Mouse (Mus musculus): ENCODE measurements at regions not wholly inside any gene's neighbourhood (a gene's known extent, or its start where the extent isn't known, plus 50 kb on each side); places are given as distances from the start of the nearest gene placed in this dataset.

GRCm38 (mm10) chrX:142456022-142456421 lies 65.7 kb upstream of the Acsl4 start:
- 48% methylated on average over 1 of the region's 1 CpGs for WGBS

GRCm38 (mm10) chrX:142464174-142464573 lies 73.8 kb upstream of the Acsl4 start:
- H3K9ac ChIP-seq (replicated peaks; ENCODE audit: low read length), result no peak overlapping the region
- H3K4me1 ChIP-seq (ENCODE audit: insufficient read depth, low read length), result no peaks in the 10 kb centered on the region
- no peak overlapping the region for H3K27ac ChIP-seq (ENCODE audit: low read length)
- H3K4me3 ChIP-seq (ENCODE audit: low read length), result no peak overlapping the region
- peaks cover 18% of the 10 kb centered on the region; the same call in 1 of the 2 replicates for H3K27me3 ChIP-seq (ENCODE audit: insufficient read depth, low read length)
- no peaks in the 10 kb centered on the region for H3K36me3 ChIP-seq (ENCODE audit: insufficient read depth, low read length)
- no peak for ATAC-seq (ENCODE audit: low FRiP score, low TSS enrichment)
- no peaks in the 10 kb centered on the region for H3K9me3 ChIP-seq (ENCODE audit: low read length)
- no peak overlapping the region for H3K4me2 ChIP-seq (replicated peaks; ENCODE audit: low read depth, low read length)
- WGBS, result 61% methylated on average over 2 of the region's 2 CpGs

More at GRCm38 (mm10) chrX:142456022-142456421, 65.7 kb upstream of the Acsl4 start:
- ATAC-seq (ENCODE audit: low FRiP score, low TSS enrichment), result no peak
- Histone ChIP-seq H3K4me1 (ENCODE audit: insufficient read depth, low read length) (no peaks in the 10 kb centered on the region), H3K9ac (replicated peaks; ENCODE audit: low read length) (no peak overlapping the region), H3K27ac (ENCODE audit: low read length) (no peak overlapping the region), H3K4me2 (replicated peaks; ENCODE audit: low read depth, low read length) (no peak overlapping the region), H3K4me3 (ENCODE audit: low read length) (no peak overlapping the region), H3K9me3 (ENCODE audit: low read length) (no peaks in the 10 kb centered on the region), H3K36me3 (ENCODE audit: insufficient read depth, low read length) (no peaks in the 10 kb centered on the region), H3K27me3 (ENCODE audit: insufficient read depth, low read length) (peaks cover 17% of the 10 kb centered on the region; the same call in 1 of the 2 replicates)

- WGBS, result 63% methylated on average over 6 of the region's 6 CpGs
- no peak overlapping the region for H3K27ac ChIP-seq (ENCODE audit: low read length)
- no peak overlapping the region for H3K4me2 ChIP-seq (replicated peaks; ENCODE audit: low read depth, low read length)
- no peak overlapping the region for H3K4me3 ChIP-seq (ENCODE audit: low read length)
- H3K9ac ChIP-seq (replicated peaks; ENCODE audit: low read length), result no peak overlapping the region
- ATAC-seq (ENCODE audit: low FRiP score, low TSS enrichment), result no peak
- H3K36me3 ChIP-seq (ENCODE audit: insufficient read depth, low read length), result no peaks in the 10 kb centered on the region
- 0 out of 2 replicates have a peak, but pooled peaks cover 3% of the 10 kb centered on the region for H3K4me1 ChIP-seq (ENCODE audit: insufficient read depth, low read length)
- peaks cover 15% of the 10 kb centered on the region; the same call in 1 of the 2 replicates for H3K27me3 ChIP-seq (ENCODE audit: insufficient read depth, low read length)
- no peaks in the 10 kb centered on the region for H3K9me3 ChIP-seq (ENCODE audit: low read length)
These were observed 74.4 kb upstream of the Acsl4 start for GRCm38 (mm10) chrX:142464756-142465155.

- H3K27ac ChIP-seq (ENCODE audit: low read length), result peak overlapping the region; percentile 26; the same call in 1 of the 2 replicates
- H3K4me1 ChIP-seq (ENCODE audit: insufficient read depth, low read length), result 0 out of 2 replicates have a peak, but pooled peaks cover 5% of the 10 kb centered on the region
- peaks cover 13% of the 10 kb centered on the region; the same call in 1 of the 2 replicates for H3K27me3 ChIP-seq (ENCODE audit: insufficient read depth, low read length)
- no peaks in the 10 kb centered on the region for H3K9me3 ChIP-seq (ENCODE audit: low read length)
- WGBS, result 51% methylated on average over 5 of the region's 5 CpGs
- H3K4me3 ChIP-seq (ENCODE audit: low read length), result no peak overlapping the region
- peak; percentile 42 for ATAC-seq (ENCODE audit: low FRiP score, low TSS enrichment)
- H3K9ac ChIP-seq (replicated peaks; ENCODE audit: low read length), result no peak overlapping the region
- H3K36me3 ChIP-seq (ENCODE audit: insufficient read depth, low read length), result no peaks in the 10 kb centered on the region
- H3K4me2 ChIP-seq (replicated peaks; ENCODE audit: low read depth, low read length), result no peak overlapping the region
These were observed 77.5 kb upstream of the Acsl4 start for GRCm38 (mm10) chrX:142467850-142468256.

- Histone ChIP-seq H3K4me3 (ENCODE audit: low read length) (no peak overlapping the region), H3K9me3 (ENCODE audit: low read length) (no peaks in the 10 kb centered on the region), H3K4me1 (ENCODE audit: insufficient read depth, low read length) (0 out of 2 replicates have a peak, but pooled peaks cover 5% of the 10 kb centered on the region), H3K9ac (replicated peaks; ENCODE audit: low read length) (no peak overlapping the region), H3K36me3 (ENCODE audit: insufficient read depth, low read length) (no peaks in the 10 kb centered on the region), H3K27me3 (ENCODE audit: insufficient read depth, low read length) (peaks cover 10% of the 10 kb centered on the region; the same call in 1 of the 2 replicates), H3K27ac (ENCODE audit: low read length) (peak overlapping the region; percentile 26; the same call in 1 of the 2 replicates), H3K4me2 (replicated peaks; ENCODE audit: low read depth, low read length) (no peak overlapping the region)
- ATAC-seq (ENCODE audit: low FRiP score, low TSS enrichment), result no peak
- 52% methylated on average over 4 of the region's 4 CpGs for WGBS
These were observed 78.1 kb upstream of the Acsl4 start for GRCm38 (mm10) chrX:142468388-142468787.

GRCm38 (mm10) chrX:142469048-142469634 lies 78.8 kb upstream of the Acsl4 start:
- 23% methylated on average over 7 of the region's 7 CpGs for whole genome bisulfite sequencing
- no peaks in the 10 kb centered on the region for H3K36me3 ChIP-seq (ENCODE audit: insufficient read depth, low read length)
- no peak overlapping the region for H3K4me3 ChIP-seq (ENCODE audit: low read length)
- H3K27me3 ChIP-seq (ENCODE audit: insufficient read depth, low read length), result peaks cover 10% of the 10 kb centered on the region; the same call in 1 of the 2 replicates
- H3K9ac ChIP-seq (replicated peaks; ENCODE audit: low read length), result no peak overlapping the region
- no peaks in the 10 kb centered on the region for H3K9me3 ChIP-seq (ENCODE audit: low read length)
- 0 out of 2 replicates have a peak, but pooled peaks cover 5% of the 10 kb centered on the region for H3K4me1 ChIP-seq (ENCODE audit: insufficient read depth, low read length)
- peak; percentile 67; the same call in 1 of the 2 replicates for ATAC-seq (ENCODE audit: low FRiP score, low TSS enrichment)
- 0 out of 2 replicates have a peak overlapping the region, but pooled peaks have one; percentile 0 for H3K4me2 ChIP-seq (replicated peaks; ENCODE audit: low read depth, low read length)
- H3K27ac ChIP-seq (ENCODE audit: low read length), result peak overlapping the region; percentile 77; the same call in 1 of the 2 replicates

- H3K9me3 ChIP-seq (ENCODE audit: low read length), result no peaks in the 10 kb centered on the region
- peak overlapping the region; percentile 77; the same call in 1 of the 2 replicates for H3K27ac ChIP-seq (ENCODE audit: low read length)
- 0 out of 2 replicates have a peak, but pooled peaks cover 5% of the 10 kb centered on the region for H3K4me1 ChIP-seq (ENCODE audit: insufficient read depth, low read length)
- peaks cover 10% of the 10 kb centered on the region; the same call in 1 of the 2 replicates for H3K27me3 ChIP-seq (ENCODE audit: insufficient read depth, low read length)
- no peak overlapping the region for H3K4me3 ChIP-seq (ENCODE audit: low read length)
- H3K4me2 ChIP-seq (replicated peaks; ENCODE audit: low read depth, low read length), result no peak overlapping the region
- no peaks in the 10 kb centered on the region for H3K36me3 ChIP-seq (ENCODE audit: insufficient read depth, low read length)
- ATAC-seq (ENCODE audit: low FRiP score, low TSS enrichment), result no peak
- WGBS, result 78% methylated on average over 1 of the region's 1 CpGs
- no peak overlapping the region for H3K9ac ChIP-seq (replicated peaks; ENCODE audit: low read length)
These were observed 79.7 kb upstream of the Acsl4 start for GRCm38 (mm10) chrX:142470083-142470482.

GRCm38 (mm10) chrX:142481203-142481815 lies 91.0 kb upstream of the Acsl4 start:
- Histone ChIP-seq H3K27me3 (ENCODE audit: insufficient read depth, low read length) (peaks cover 4% of the 10 kb centered on the region; the same call in 1 of the 2 replicates), H3K9ac (replicated peaks; ENCODE audit: low read length) (no peak overlapping the region), H3K27ac (ENCODE audit: low read length) (no peak overlapping the region), H3K4me1 (ENCODE audit: insufficient read depth, low read length) (no peaks in the 10 kb centered on the region), H3K9me3 (ENCODE audit: low read length) (no peaks in the 10 kb centered on the region), H3K36me3 (ENCODE audit: insufficient read depth, low read length) (no peaks in the 10 kb centered on the region), H3K4me3 (ENCODE audit: low read length) (no peak overlapping the region), H3K4me2 (replicated peaks; ENCODE audit: low read depth, low read length) (no peak overlapping the region)
- 84% methylated on average over 5 of the region's 5 CpGs for WGBS
- ATAC-seq (ENCODE audit: low FRiP score, low TSS enrichment), result no peak

- WGBS, result 63% methylated on average over 4 of the region's 4 CpGs
- no peak overlapping the region for H3K4me3 ChIP-seq (ENCODE audit: low read length)
- ATAC-seq (ENCODE audit: low FRiP score, low TSS enrichment), result no peak
- H3K9me3 ChIP-seq (ENCODE audit: low read length), result no peaks in the 10 kb centered on the region
- H3K9ac ChIP-seq (replicated peaks; ENCODE audit: low read length), result no peak overlapping the region
- no peaks in the 10 kb centered on the region for H3K36me3 ChIP-seq (ENCODE audit: insufficient read depth, low read length)
- no peak overlapping the region for H3K27ac ChIP-seq (ENCODE audit: low read length)
- no peak overlapping the region for H3K4me2 ChIP-seq (replicated peaks; ENCODE audit: low read depth, low read length)
- peaks cover 7% of the 10 kb centered on the region for H3K27me3 ChIP-seq (ENCODE audit: insufficient read depth, low read length)
- H3K4me1 ChIP-seq (ENCODE audit: insufficient read depth, low read length), result no peaks in the 10 kb centered on the region
These were observed 97.7 kb upstream of the Acsl4 start for GRCm38 (mm10) chrX:142488078-142488477.

Data from kidney, embryonic 16.5 days (tissue).